Comparison of ENCODE assay signal across 16 mouse cellular contexts in genomic region chr17:13740796-13741195, GRCm38 (mm10). TPM values are rescaled to one million over a fixed set of nuclear protein-coding genes. Genes with fewer than 3 reads are reported as not detected.
DNase-seq lines count a peak whose midpoint lies in the region; ATAC-seq lines count a peak whose summit lies in the region.
"Had no signal": no experiment of that assay in that cellular context is flagged by ENCODE, and none has a peak within 500 bp of the region (broad histone marks: within the 10 kb centered on the region; RNA-seq: fewer than 3 reads in every experiment).

No protein-coding gene starts in this region.

- no peaks in the 10 kb centered on the region for H3K27me3 ChIP-seq in heart, embryonic 10.5 days (ENCODE audit: insufficient read depth, poor library complexity, severe bottlenecking)
- no peaks in the 10 kb centered on the region for H3K27me3 ChIP-seq in lung, embryonic 15.5 days
- no peaks in the 10 kb centered on the region for H3K27me3 ChIP-seq in stomach, embryonic 15.5 days (replicated peaks)
- H3K27me3 ChIP-seq: forebrain, embryonic 12.5 days; limb, embryonic 12.5 days had no signal

- H3K4me2 ChIP-seq in lung, embryonic 15.5 days, result no peak overlapping the region
- H3K4me2 ChIP-seq in stomach, embryonic 15.5 days, result peak overlapping the region; percentile 13; the same call in 1 of the 2 replicates
- H3K4me2 ChIP-seq: forebrain, embryonic 12.5 days; limb, embryonic 12.5 days had no signal

- no peaks in the 10 kb centered on the region for H3K9me3 ChIP-seq in heart, embryonic 10.5 days
- H3K9me3 ChIP-seq in lung, embryonic 15.5 days, result no peaks in the 10 kb centered on the region
- H3K9me3 ChIP-seq in stomach, embryonic 15.5 days, result no peaks in the 10 kb centered on the region
- H3K9me3 ChIP-seq: forebrain, embryonic 12.5 days; limb, embryonic 12.5 days; midbrain, embryonic 10.5 days had no signal

- peak; percentile 71 for DNase-seq in heart, embryonic 10.5 days (ENCODE audit: low spot score)
- no peak for DNase-seq in heart, postnatal 4 days
- DNase-seq in lung, postnatal 10 days, result no peak
- DNase-seq in spleen, postnatal 4 days (ENCODE audit: low spot score in 2 of 2), result no peak
- DNase-seq: adrenal gland, postnatal 14 days; kidney, adult 11 months; thymus, postnatal 25 days had no signal

- WGBS in heart, embryonic 10.5 days, result 22% methylated on average over 2 of the region's 2 CpGs
- 18% methylated on average over 2 of the region's 2 CpGs for WGBS in lung, embryonic 15.5 days
- WGBS in stomach, embryonic 15.5 days, result 21% methylated on average over 2 of the region's 2 CpGs

- H3K36me3 ChIP-seq in heart, embryonic 10.5 days, result no peaks in the 10 kb centered on the region
- H3K36me3 ChIP-seq in lung, embryonic 15.5 days, result no peaks in the 10 kb centered on the region
- no peaks in the 10 kb centered on the region for H3K36me3 ChIP-seq in stomach, embryonic 15.5 days
- H3K36me3 ChIP-seq: forebrain, embryonic 12.5 days; G1E; limb, embryonic 12.5 days; midbrain, embryonic 10.5 days had no signal

- no peak overlapping the region for H3K9ac ChIP-seq in lung, embryonic 15.5 days
- no peak overlapping the region for H3K9ac ChIP-seq in stomach, embryonic 15.5 days
- H3K9ac ChIP-seq: forebrain, embryonic 12.5 days; limb, embryonic 12.5 days had no signal

- peaks cover 87% of the 10 kb centered on the region for H3K4me1 ChIP-seq in heart, embryonic 10.5 days
- peaks cover 71% of the 10 kb centered on the region for H3K4me1 ChIP-seq in lung, embryonic 15.5 days
- peaks cover 25% of the 10 kb centered on the region for H3K4me1 ChIP-seq in stomach, embryonic 15.5 days

- ATAC-seq in lung, embryonic 15.5 days (ENCODE audit: borderline replicate concordance, extremely low read depth, low FRiP score, low TSS enrichment), result no peak
- ATAC-seq in common myeloid progenitor, adult 5-6 weeks (replicated peaks; ENCODE audit: low read depth, poor library complexity, severe bottlenecking), result peak; percentile 64
- no peak for ATAC-seq in stomach, embryonic 15.5 days (ENCODE audit: insufficient read depth, low FRiP score, low read depth)

- H3K27ac ChIP-seq in heart, embryonic 10.5 days, result peak overlapping the region; percentile 80
- H3K27ac ChIP-seq in lung, embryonic 15.5 days, result peak overlapping the region; percentile 70
- H3K27ac ChIP-seq in stomach, embryonic 15.5 days, result peak overlapping the region; percentile 92
- H3K27ac ChIP-seq: forebrain, embryonic 12.5 days; limb, embryonic 12.5 days; midbrain, embryonic 10.5 days had no signal

- H3K4me3 ChIP-seq in heart, embryonic 10.5 days, result no peak overlapping the region
- no peak overlapping the region for H3K4me3 ChIP-seq in lung, embryonic 15.5 days
- no peak overlapping the region for H3K4me3 ChIP-seq in stomach, embryonic 15.5 days (replicated peaks)
- H3K4me3 ChIP-seq: forebrain, embryonic 12.5 days; limb, embryonic 12.5 days; midbrain, embryonic 10.5 days; myocyte had no signal

RNA-seq across cellular contexts. Expression of gene Afdn, which starts 19.5 kb away (rescaled TPM):
- polyA plus RNA-seq in heart, embryonic 10.5 days (2016; fragmentation: Nextera tagmentation; extraction: Ambion mirVana), result 91.3 and 110 TPM in 2 replicates
- total RNA-seq in heart, postnatal 4 days (2021), result 100 to 1,000 TPM in 1 of 2 experiments, 10 to 100 TPM in 1; 90.0 to 105 TPM
- 111 and 114 TPM in 2 replicates for polyA plus RNA-seq in lung, embryonic 15.5 days (2015; fragmentation: Nextera tagmentation; extraction: Ambion mirVana)
- 15.2 and 16.3 TPM in 2 replicates for total RNA-seq in common myeloid progenitor, adult 5-6 weeks (2017)
- polyA plus RNA-seq in stomach, embryonic 15.5 days (2015; fragmentation: Nextera tagmentation; extraction: Ambion mirVana), result 95.9 and 107 TPM in 2 replicates

RNA-seq across cellular contexts. Expression of gene Tcte2, which starts 20.8 kb away (rescaled TPM):
- polyA plus RNA-seq in heart, embryonic 10.5 days (2016; fragmentation: Nextera tagmentation; extraction: Ambion mirVana), result 3.3 and 3.7 TPM in 2 replicates
- 1 to 10 TPM; 4.7 to 5.2 TPM for total RNA-seq in heart, postnatal 4 days (2021)
- polyA plus RNA-seq in lung, embryonic 15.5 days (2015; fragmentation: Nextera tagmentation; extraction: Ambion mirVana), result 3.1 and 5.1 TPM in 2 replicates
- not detected in 2 replicates for total RNA-seq in common myeloid progenitor, adult 5-6 weeks (2017)
- 7.0 and 7.4 TPM in 2 replicates for polyA plus RNA-seq in stomach, embryonic 15.5 days (2015; fragmentation: Nextera tagmentation; extraction: Ambion mirVana)
- total RNA-seq: hematopoietic stem cell, adult 5-6 weeks had no signal
- polyA plus RNA-seq: G1E had no signal
